Mouse (Mus musculus): ENCODE results near the gene Fastk.

Fastk gene

GRCm38 (mm10) chr5:24423129-24424003 is 21.7 kb downstream of the Fastk start, which contains the start of the genes Cdk5 and Slc4a2:
Cdk5 (minus strand) TSS chr5:24423530.
Slc4a2 (plus strand) TSS chr5:24423837.
- WGBS, result under 1% methylated on average over 46 of the region's 46 CpGs

GRCm38 (mm10) chr5:24420381-24420780 is 24.7 kb downstream of the Fastk start:
- WGBS, result 88% methylated on average over 9 of the region's 9 CpGs

DNA sequence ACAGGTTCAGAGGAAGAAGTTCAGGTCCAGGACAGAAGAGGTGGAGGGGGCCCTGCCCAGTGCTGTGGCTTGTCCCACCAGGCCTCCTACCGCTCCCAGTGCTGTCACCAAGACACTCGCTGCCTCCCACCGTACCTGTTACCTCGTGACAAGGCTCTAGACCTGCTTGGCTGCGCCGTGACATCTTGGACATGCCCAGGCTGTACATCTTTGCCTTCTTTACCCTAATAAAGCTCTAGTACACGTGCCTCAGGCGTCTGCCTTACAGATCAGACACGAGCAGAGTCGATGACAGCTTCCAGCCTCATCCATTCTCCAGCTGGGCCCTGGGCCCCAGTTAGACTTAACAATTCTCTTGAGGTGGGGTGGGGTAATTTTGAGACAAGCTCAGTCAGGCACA is 27.5 kb downstream of the Fastk start:
- 91% methylated on average over 10 of the region's 10 CpGs for WGBS

DNA sequence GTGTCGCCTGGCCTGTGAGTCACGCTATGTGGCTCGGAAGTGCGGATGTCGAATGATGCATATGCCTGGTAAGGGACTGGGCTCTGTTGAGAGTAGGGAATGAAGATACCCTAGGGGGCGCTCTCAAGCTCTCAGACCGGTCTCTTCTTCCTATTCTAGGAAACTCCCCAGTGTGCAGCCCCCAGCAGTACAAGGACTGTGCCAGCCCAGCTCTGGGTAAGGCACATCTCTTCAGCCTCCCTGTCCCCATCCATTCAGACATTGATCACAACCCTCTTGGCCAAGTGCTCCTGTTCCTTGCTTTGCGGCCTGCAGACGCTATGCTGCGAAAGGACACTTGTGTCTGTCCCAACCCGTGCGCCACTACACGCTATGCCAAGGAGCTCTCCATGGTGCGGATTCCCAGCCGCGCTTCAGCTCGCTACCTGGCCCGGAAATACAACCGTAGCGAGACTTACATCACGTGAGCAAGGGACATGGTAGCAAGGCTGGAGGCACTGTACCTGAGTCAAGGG is 28.8 kb downstream of the Fastk start:
- whole genome bisulfite sequencing, result 2% methylated on average over 21 of the region's 21 CpGs

GRCm38 (mm10) chr5:24413938-24414337 is 31.1 kb downstream of the Fastk start:
- whole genome bisulfite sequencing, result 85% methylated on average over 13 of the region's 13 CpGs

GRCm38 (mm10) chr5:24413042-24413693 is 31.9 kb downstream of the Fastk start, which contains the start of gene Asic3:
Asic3 (plus strand) TSS chr5:24413392.
- WGBS, result 58% methylated on average over 11 of the region's 11 CpGs

- 91% methylated on average over 2 of the region's 2 CpGs for WGBS
These were observed 33.0 kb downstream of the Fastk start for GRCm38 (mm10) chr5:24412063-24412462.

GRCm38 (mm10) chr5:24409466-24409865 is 35.6 kb downstream of the Fastk start:
- 89% methylated on average over 2 of the region's 2 CpGs for WGBS

- WGBS, result 79% methylated on average over 13 of the region's 13 CpGs
These were observed 36.4 kb downstream of the Fastk start for GRCm38 (mm10) chr5:24408651-24409050.

GRCm38 (mm10) chr5:24405389-24405876 is 39.7 kb downstream of the Fastk start:
- WGBS, result 75% methylated on average over 3 of the region's 3 CpGs

DNA sequence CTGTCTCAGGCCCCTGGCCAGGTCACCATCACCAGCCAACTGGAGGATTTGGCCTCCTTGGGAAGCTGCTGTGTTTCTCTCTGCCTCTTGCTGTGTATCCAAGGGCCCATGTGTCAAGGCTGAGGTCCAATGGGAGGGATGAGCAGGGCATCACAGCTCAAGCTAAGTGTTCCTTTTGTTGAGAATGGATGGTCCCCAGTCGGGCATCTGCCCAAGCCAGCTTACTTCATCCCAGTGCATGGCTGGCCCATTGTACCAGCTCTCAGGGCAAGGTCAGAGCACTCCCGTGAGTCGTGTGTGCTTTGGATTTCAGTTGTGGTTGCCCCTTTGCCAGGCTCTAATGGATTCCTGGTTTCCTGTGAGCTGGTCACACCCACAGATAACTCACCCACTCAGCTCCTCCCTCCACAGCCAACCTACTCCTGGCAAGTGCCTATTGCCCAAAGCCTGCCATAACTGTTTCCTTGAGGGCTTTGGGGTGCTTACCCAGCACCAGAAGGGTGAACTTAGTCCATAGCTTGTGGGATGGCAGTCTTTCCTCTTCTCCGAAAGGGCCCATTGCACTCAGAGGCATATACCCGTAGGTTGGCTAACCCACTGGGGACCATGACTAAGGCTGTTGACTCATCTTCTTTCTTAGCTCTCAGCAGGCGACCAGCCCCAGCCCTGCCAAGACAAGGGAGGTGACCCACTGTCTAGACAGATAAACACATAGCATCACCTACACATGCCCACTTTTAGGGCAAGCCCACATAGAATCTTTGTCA is 40.3 kb downstream of the Fastk start:
- WGBS, result 53% methylated on average over 6 of the region's 6 CpGs

DNA sequence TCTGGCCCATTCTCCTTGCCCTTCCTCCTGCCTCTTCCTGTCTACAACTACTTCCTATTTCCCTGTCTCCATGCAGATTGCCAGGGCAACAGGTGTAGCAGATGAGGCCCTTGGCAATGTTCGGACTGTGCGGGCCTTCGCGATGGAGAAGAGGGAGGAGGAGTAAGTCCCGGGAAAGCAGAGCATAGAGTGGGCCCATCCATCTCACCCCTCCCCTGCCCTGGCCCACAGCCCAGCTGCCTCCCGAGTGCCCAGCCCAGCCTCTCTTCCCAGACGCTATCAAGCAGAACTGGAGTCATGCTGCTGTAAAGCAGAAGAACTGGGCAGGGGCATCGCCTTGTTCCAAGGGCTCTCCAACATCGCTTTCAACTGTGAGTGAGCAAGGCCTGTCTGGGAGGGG is 43.1 kb downstream of the Fastk start:
- 41% methylated on average over 9 of the region's 9 CpGs for WGBS

DNA sequence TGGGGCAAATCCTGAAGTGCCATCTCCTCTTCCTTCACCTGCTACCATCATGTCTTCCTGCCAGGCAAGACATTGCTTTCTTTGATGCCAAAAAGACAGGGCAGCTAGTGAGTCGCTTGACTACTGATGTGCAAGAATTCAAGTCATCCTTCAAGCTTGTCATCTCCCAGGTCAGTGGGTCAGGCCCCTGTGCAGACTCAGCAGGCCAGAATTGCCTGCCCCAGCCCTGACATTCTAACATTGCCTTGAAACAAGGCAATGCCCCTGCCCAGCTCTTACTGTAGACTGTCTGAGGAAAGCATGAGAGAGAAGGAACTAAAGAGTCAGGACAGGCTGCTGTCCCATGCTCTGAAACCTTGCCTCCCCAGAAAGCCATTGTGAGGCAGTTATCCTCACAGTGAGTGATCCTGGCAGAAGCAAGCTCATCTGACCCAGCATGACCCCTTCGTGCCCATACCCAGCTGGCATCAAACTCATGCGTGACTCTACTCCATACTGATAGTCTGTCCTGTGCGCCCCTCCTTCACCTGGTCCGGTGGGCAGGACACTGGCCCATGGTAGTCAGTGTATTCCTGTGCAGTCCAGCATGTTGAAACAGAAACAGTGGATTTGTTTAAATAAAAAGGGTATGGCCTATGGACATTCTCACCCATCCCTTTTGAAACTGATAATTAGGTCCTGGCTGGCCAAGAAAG is 44.0 kb downstream of the Fastk start:
- WGBS, result 93% methylated on average over 5 of the region's 5 CpGs

DNA sequence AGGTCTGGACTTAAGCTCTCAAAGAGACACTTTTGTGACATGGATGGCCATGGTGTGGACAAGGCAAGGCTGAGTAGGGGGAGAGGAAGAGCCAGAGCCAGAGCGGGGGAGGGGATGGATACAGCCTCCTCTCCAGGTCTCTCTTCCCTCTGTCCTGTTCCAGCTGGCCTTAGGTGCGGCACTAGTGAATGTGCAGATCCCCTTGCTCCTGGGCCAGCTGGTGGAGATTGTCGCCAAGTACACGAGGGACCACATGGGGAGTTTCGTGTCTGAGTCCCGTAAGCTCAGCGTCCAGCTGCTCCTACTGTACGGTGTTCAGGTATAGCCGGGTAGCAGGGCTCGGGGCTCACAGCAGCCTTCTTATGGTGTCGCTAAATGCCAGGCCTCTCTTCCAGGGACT is 44.7 kb downstream of the Fastk start:
- WGBS, result 90% methylated on average over 11 of the region's 11 CpGs

DNA sequence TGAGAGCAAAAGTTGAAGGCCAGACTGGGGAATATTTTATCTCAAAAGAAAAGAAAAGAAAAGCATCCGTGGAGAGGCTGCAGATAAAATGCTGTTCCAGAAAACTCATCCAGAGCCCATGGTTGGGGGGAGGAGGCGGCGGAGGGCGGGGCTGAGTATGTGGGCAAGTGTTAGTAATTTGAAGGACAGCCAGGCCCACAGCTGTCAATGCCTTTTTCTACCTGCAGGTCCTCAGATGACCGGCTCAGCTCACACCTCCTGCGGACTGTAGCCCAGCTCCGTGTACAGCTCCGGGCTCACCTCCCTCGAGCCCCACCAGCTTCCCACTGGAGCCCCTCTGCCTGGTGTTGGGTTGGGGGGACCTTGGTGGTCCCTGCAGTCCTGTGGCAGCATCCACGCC is 45.4 kb downstream of the Fastk start:
- 80% methylated on average over 10 of the region's 10 CpGs for WGBS

- 90% methylated on average over 6 of the region's 6 CpGs for WGBS
These were observed 48.8 kb downstream of the Fastk start for GRCm38 (mm10) chr5:24396254-24396653.

DNA sequence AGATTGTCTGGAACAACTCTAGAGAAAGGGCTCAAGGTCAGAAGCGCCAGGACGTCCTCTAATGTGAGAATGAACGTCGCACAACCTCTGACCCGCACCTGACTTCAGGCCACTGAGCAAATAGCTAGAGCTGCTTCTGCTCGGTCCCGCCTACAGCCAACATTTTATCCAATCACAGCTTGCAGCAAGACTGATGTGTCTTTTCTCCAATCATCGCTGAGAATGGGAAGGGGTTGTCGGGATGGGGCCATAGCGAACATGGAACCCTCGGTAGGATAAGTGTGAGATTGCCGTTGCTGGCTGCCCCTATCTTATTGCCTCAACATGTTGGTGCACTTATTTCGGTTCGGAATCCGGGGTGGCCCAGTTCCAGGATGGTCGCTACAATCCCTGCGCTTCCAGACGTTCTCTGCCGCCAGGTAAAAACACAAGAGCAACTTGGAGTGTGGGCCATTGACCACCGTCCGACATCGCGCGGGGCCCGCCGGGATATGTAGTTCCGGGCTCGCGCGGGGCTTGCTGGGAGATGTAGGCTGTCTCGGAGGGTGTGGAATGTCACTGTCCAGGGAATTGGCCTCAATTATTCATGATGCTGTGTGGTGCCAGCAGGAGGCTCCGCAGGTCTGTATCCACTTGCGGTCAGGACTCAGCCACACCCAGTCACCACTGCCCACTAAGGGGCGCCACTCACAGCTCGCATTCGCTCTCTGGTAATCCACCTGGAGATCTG is 50.8 kb downstream of the Fastk start:
- under 1% methylated on average over 36 of the region's 36 CpGs for WGBS

GRCm38 (mm10) chr5:24393392-24393997 is 51.6 kb downstream of the Fastk start, which contains the start of gene Abcb8:
Abcb8 (plus strand) TSS chr5:24393663.
- WGBS, result 24% methylated on average over 7 of the region's 7 CpGs

DNA sequence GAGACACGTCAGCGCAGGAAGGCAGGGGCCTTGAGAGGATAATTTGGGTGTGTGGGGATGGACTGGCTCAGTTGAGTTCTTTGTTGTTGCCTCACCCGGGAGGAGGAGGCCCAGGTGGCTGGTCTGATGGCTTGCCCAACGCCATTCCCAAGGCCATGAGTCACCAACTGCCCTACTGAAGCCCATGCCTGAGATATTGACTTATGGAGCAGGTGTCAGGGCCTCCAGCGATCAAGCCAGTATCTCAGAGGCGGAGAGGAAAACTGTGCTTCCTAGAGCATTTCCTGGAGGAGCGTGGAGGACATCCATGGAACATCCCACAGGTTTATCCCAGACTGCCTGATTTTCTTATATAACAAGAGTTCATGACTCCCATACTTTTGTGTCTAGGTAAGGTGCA is 52.4 kb downstream of the Fastk start:
- WGBS, result 81% methylated on average over 7 of the region's 7 CpGs

GRCm38 (mm10) chr5:24391864-24392263 is 53.2 kb downstream of the Fastk start, which contains the start of gene Atg9b:
Atg9b (minus strand) TSS chr5:24392143.
- WGBS, result 90% methylated on average over 7 of the region's 7 CpGs

Data from cerebral cortex, adult 2 months (tissue).